Mouse (Mus musculus): ENCODE data around the gene Mical3. TPM values are rescaled to one million over a fixed set of nuclear protein-coding genes. Genes with fewer than 3 reads are reported as not detected.
A peak's percentile ranks its signal among the peaks of the same experiment; 100 is the strongest.

Mical3 gene
- 20.9 and 25.5 TPM in 2 replicates for polyA plus RNA-seq (2015; fragmentation: Nextera tagmentation; extraction: Ambion mirVana)

DNA sequence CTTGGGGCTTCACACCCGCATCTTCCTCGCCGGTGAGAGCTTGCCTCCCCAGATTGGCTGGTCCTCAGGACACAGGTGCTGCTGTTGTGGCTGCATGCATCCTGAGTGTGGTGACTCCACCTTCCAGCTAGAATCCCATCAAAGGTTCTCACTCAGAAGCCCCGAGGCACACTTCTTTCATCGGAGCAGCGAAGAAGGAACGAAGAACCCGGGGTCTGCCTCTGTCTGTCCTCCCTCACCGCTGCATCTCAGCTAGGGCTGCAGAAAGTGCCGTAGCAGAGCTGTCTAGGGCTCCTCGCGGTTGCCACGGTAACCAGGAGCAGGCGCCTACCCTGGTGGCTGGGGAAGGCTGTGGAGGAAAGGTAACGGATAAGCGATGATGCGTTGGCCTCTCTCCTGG lies at the start of gene Mical3:
Mical3 (minus strand) TSS at position 227 of the 400 bp plus-strand sequence.
- Histone ChIP-seq H3K4me1 (peaks cover 27% of the 10 kb centered on the region), H3K9ac (peak within 1 kb of the TSS; percentile 79), H3K4me2 (peak within 1 kb of the TSS; percentile 78), H3K27me3 (peaks cover 15% of the 10 kb centered on the region; the same call in 1 of the 2 replicates), H3K27ac (peak within 1 kb of the TSS; percentile 77), H3K36me3 (ENCODE audit: poor library complexity, severe bottlenecking) (no peaks in the 10 kb centered on the region), H3K9me3 (replicated peaks) (no peaks in the 10 kb centered on the region), H3K4me3 (peak within 1 kb of the TSS; percentile 48)
- ATAC-seq, result peak; percentile 81
- under 1% methylated on average over 17 of the region's 17 CpGs for WGBS

DNA sequence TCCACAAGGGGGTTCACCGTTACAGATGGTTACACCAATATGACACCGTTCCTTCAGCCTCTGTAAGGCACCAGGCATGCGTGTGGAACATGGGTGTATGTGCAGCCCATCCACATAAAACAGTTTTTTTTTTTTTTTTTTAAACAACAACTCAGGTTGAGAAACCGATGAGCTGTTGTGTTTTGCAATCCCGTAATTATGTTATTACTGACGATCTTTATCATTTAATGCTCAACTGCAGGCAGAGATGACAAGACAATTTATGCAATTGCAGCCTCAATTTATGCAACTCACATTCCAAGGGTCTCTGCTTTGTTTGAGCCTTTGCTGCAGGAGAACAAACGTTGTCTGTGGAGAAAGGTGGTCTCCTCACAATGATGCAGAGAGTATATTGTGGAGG lies 49.0 kb upstream of the Mical3 start:
- Histone ChIP-seq H3K9me3 (replicated peaks) (no peaks in the 10 kb centered on the region), H3K4me2 (no peak overlapping the region), H3K4me3 (no peak overlapping the region), H3K4me1 (peaks cover 9% of the 10 kb centered on the region), H3K27me3 (no peaks in the 10 kb centered on the region), H3K9ac (no peak overlapping the region), H3K27ac (no peak overlapping the region), H3K36me3 (ENCODE audit: poor library complexity, severe bottlenecking) (no peaks in the 10 kb centered on the region)
- no peak for ATAC-seq
- WGBS, result 74% methylated on average over 7 of the region's 7 CpGs

GRCm38 (mm10) chr6:121178700-121179358 lies 48.0 kb upstream of the Mical3 start:
- H3K9ac ChIP-seq, result no peak overlapping the region
- no peaks in the 10 kb centered on the region for H3K36me3 ChIP-seq (ENCODE audit: poor library complexity, severe bottlenecking)
- no peak overlapping the region for H3K4me2 ChIP-seq
- H3K27ac ChIP-seq, result no peak overlapping the region
- H3K9me3 ChIP-seq (replicated peaks), result no peaks in the 10 kb centered on the region
- 59% methylated on average over 7 of the region's 7 CpGs for WGBS
- no peak for ATAC-seq
- H3K4me3 ChIP-seq, result no peak overlapping the region
- H3K27me3 ChIP-seq, result no peaks in the 10 kb centered on the region
- H3K4me1 ChIP-seq, result no peaks in the 10 kb centered on the region; the same call in 1 of the 2 replicates

DNA sequence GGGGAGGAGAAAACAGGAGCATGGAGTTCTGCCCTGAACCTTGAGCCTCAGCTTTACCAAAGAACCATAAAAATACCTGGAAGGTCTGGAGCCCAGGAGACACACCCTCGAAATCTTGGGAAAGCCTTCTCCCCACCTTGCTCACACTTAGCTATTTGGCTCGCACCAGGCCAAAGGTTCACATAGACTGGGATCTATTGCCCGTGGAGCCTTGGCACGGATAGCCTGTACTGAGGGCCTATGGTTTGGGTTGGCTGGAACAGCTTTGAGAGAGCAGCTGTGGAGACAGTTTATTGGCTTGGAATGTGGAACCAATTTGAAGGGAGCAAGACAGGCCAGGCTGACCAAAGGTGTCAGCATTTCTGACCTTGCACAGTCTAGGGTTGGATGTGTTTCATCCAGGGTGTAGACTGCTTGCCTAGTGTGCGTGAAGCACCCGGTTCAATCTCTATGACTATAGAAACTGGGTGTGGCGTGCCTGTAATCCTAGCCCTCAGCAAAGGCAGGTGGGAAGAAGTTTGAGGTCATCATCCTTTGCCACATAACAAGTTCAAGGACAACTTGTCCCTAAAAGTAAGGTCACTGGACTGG lies 46.4 kb upstream of the Mical3 start:
- 89% methylated on average over 7 of the region's 7 CpGs for WGBS
- H3K4me1 ChIP-seq, result no peaks in the 10 kb centered on the region; the same call in 1 of the 2 replicates
- H3K27ac ChIP-seq, result no peak overlapping the region
- no peaks in the 10 kb centered on the region for H3K27me3 ChIP-seq
- H3K4me2 ChIP-seq, result no peak overlapping the region
- no peak for ATAC-seq
- H3K9me3 ChIP-seq (replicated peaks), result no peaks in the 10 kb centered on the region
- no peak overlapping the region for H3K9ac ChIP-seq
- no peak overlapping the region for H3K4me3 ChIP-seq
- H3K36me3 ChIP-seq (ENCODE audit: poor library complexity, severe bottlenecking), result no peaks in the 10 kb centered on the region

- Histone ChIP-seq H3K4me3 (no peak overlapping the region), H3K27me3 (no peaks in the 10 kb centered on the region), H3K4me1 (no peaks in the 10 kb centered on the region; the same call in 1 of the 2 replicates), H3K36me3 (ENCODE audit: poor library complexity, severe bottlenecking) (no peaks in the 10 kb centered on the region), H3K9ac (no peak overlapping the region), H3K4me2 (no peak overlapping the region), H3K27ac (no peak overlapping the region), H3K9me3 (replicated peaks) (no peaks in the 10 kb centered on the region)
- WGBS, result 91% methylated on average over 4 of the region's 4 CpGs
- no peak for ATAC-seq
Observed at GRCm38 (mm10) chr6:121176731-121177098, 45.9 kb upstream of the Mical3 start.

- no peak for ATAC-seq
- Histone ChIP-seq H3K9ac (no peak overlapping the region), H3K4me1 (no peaks in the 10 kb centered on the region; the same call in 1 of the 2 replicates), H3K27me3 (no peaks in the 10 kb centered on the region), H3K27ac (no peak overlapping the region), H3K9me3 (replicated peaks) (no peaks in the 10 kb centered on the region), H3K4me2 (no peak overlapping the region), H3K36me3 (ENCODE audit: poor library complexity, severe bottlenecking) (no peaks in the 10 kb centered on the region), H3K4me3 (no peak overlapping the region)
- WGBS, result 52% methylated on average over 14 of the region's 14 CpGs
Observed at GRCm38 (mm10) chr6:121176011-121176730, 45.4 kb upstream of the Mical3 start.

- ATAC-seq, result no peak
Observed at GRCm38 (mm10) chr6:121174761-121175160, 44.0 kb upstream of the Mical3 start.

GRCm38 (mm10) chr6:121173471-121173870 lies 42.7 kb upstream of the Mical3 start:
- whole genome bisulfite sequencing, result 80% methylated on average over 5 of the region's 5 CpGs
- H3K4me3 ChIP-seq, result no peak overlapping the region
- no peaks in the 10 kb centered on the region; the same call in 1 of the 2 replicates for H3K4me1 ChIP-seq
- ATAC-seq, result no peak
- no peaks in the 10 kb centered on the region for H3K9me3 ChIP-seq (replicated peaks)
- H3K27me3 ChIP-seq, result no peaks in the 10 kb centered on the region
- no peak overlapping the region for H3K27ac ChIP-seq
- no peak overlapping the region for H3K4me2 ChIP-seq
- H3K36me3 ChIP-seq (ENCODE audit: poor library complexity, severe bottlenecking), result no peaks in the 10 kb centered on the region
- H3K9ac ChIP-seq, result no peak overlapping the region

More at GRCm38 (mm10) chr6:121174761-121175160, 44.0 kb upstream of the Mical3 start:
- H3K4me1 ChIP-seq, result no peaks in the 10 kb centered on the region; the same call in 1 of the 2 replicates
- H3K4me3 ChIP-seq, result no peak overlapping the region
- no peak overlapping the region for H3K9ac ChIP-seq
- no peak overlapping the region for H3K27ac ChIP-seq
- no peaks in the 10 kb centered on the region for H3K9me3 ChIP-seq (replicated peaks)
- no peaks in the 10 kb centered on the region for H3K27me3 ChIP-seq
- no peaks in the 10 kb centered on the region for H3K36me3 ChIP-seq (ENCODE audit: poor library complexity, severe bottlenecking)
- H3K4me2 ChIP-seq, result no peak overlapping the region
- 94% methylated on average over 6 of the region's 6 CpGs for WGBS

GRCm38 (mm10) chr6:121171102-121171501 lies 40.3 kb upstream of the Mical3 start:
- no peak overlapping the region for H3K27ac ChIP-seq
- WGBS, result 74% methylated on average over 6 of the region's 6 CpGs
- H3K27me3 ChIP-seq, result no peaks in the 10 kb centered on the region
- H3K9me3 ChIP-seq (replicated peaks), result no peaks in the 10 kb centered on the region
- no peak overlapping the region for H3K9ac ChIP-seq
- no peak overlapping the region for H3K4me3 ChIP-seq
- ATAC-seq, result no peak
- H3K4me1 ChIP-seq, result no peaks in the 10 kb centered on the region; the same call in 1 of the 2 replicates
- H3K36me3 ChIP-seq (ENCODE audit: poor library complexity, severe bottlenecking), result no peaks in the 10 kb centered on the region
- H3K4me2 ChIP-seq, result no peak overlapping the region

DNA sequence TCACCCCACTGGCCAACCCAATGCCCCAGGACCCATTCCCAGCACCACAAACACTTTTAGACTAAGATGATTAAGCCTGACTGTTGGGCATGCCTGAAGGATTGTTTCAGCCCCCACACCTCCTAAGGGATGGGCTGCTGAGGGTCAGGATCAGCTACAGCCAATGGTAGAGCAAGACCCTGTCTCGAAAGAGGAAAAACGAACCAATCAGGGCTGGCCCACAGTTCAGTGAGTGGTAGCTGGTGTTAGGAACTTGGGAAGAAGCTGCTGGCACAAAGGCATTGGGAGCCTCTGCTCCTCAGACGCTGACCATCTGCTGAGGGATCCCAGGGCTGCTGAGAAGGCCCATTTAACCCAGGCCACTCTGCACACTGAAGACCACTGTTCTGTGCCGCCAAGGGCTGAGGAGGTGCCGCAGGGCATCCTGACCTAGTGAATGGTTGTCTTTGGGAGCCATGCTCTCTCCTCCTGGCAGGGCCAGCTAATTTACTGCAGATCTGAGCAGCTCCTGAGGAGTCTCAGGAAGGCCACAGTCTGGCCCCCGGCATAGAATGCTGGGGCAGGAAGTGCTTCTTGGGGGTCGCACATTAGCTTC lies 36.7 kb upstream of the Mical3 start:
- Histone ChIP-seq H3K36me3 (ENCODE audit: poor library complexity, severe bottlenecking) (no peaks in the 10 kb centered on the region), H3K4me3 (no peak overlapping the region), H3K4me2 (no peak overlapping the region), H3K4me1 (no peaks in the 10 kb centered on the region), H3K27ac (no peak overlapping the region), H3K27me3 (no peaks in the 10 kb centered on the region), H3K9me3 (replicated peaks) (no peaks in the 10 kb centered on the region), H3K9ac (no peak overlapping the region)
- no peak for ATAC-seq
- 79% methylated on average over 7 of the region's 7 CpGs for WGBS

GRCm38 (mm10) chr6:121166098-121166552 lies 35.3 kb upstream of the Mical3 start:
- Histone ChIP-seq H3K9me3 (replicated peaks) (no peaks in the 10 kb centered on the region), H3K27me3 (no peaks in the 10 kb centered on the region), H3K4me1 (no peaks in the 10 kb centered on the region), H3K4me3 (no peak overlapping the region), H3K27ac (no peak overlapping the region), H3K36me3 (ENCODE audit: poor library complexity, severe bottlenecking) (no peaks in the 10 kb centered on the region), H3K9ac (no peak overlapping the region), H3K4me2 (no peak overlapping the region)
- ATAC-seq, result peak; percentile 24; the same call in 1 of the 2 replicates
- WGBS, result 40% methylated on average over 10 of the region's 10 CpGs

- WGBS, result 91% methylated on average over 12 of the region's 12 CpGs
- no peak for ATAC-seq
- no peak overlapping the region for H3K27ac ChIP-seq
- H3K4me3 ChIP-seq, result no peak overlapping the region
- no peak overlapping the region for H3K9ac ChIP-seq
- no peaks in the 10 kb centered on the region for H3K27me3 ChIP-seq
- H3K9me3 ChIP-seq (replicated peaks), result no peaks in the 10 kb centered on the region
- H3K36me3 ChIP-seq (ENCODE audit: poor library complexity, severe bottlenecking), result no peaks in the 10 kb centered on the region
- no peak overlapping the region for H3K4me2 ChIP-seq
- H3K4me1 ChIP-seq, result no peaks in the 10 kb centered on the region
Observed at GRCm38 (mm10) chr6:121162616-121163015, 31.8 kb upstream of the Mical3 start.
